Mouse (Mus musculus) heart, postnatal 0 days (tissue): ENCODE measurements around the gene Tgfb1.

Experiments used
- CTCF ChIP-seq: IDR thresholded peaks from 2 replicates; pipeline ENCODE4 v1.5.1; 2016; ENCODE audit warnings: antibody characterized with exemption, control low read depth, low read depth
- EP300 ChIP-seq: IDR thresholded peaks from 2 replicates; pipeline ENCODE4 v1.6.1; 2016; ENCODE audit warnings: antibody characterized with exemption, low read depth

- TF ChIP-seq CTCF = no peak
- TF ChIP-seq EP300 = no peak
Measured at GRCm38 (mm10) chr7:25753643-25754438, 67.0 kb downstream of the Tgfb1 start.
